Mouse (Mus musculus) heart, adult 18-20 months (tissue): ENCODE measurements around the gene Galnt17. TPM values are rescaled to one million over a fixed set of nuclear protein-coding genes. Genes with fewer than 3 reads are reported as not detected.

Source experiments
- DNase-seq, 2 experiments: peaks; one replicate each; pipeline ENCODE4 v3.0.0; 2021 to 2022; ENCODE audit warnings: mixed read lengths in 1 of 2
- long read RNA-seq, 2 experiments: library from polyadenylated mRNA; stranded (forward); transcript quantifications; one replicate each; pipeline ENCODE4 v2.0.0; 2021
- total RNA-seq, 2 experiments: library from RNA; stranded (reverse); gene quantifications; 2 replicates each; pipeline ENCODE4 v1.2.3; 2021

The Galnt17 gene
- 1 to 10 TPM; 3.2 to 4.0 TPM for total RNA-seq
- long read RNA-seq, experiment 1, full-length matches to known transcripts, result 1 of 1 reads
- long read RNA-seq, experiment 1, partial matches to known transcripts, result 0 of 1 reads
- long read RNA-seq, experiment 1, other reads (novel, unspliced or antisense), result 0 of 1 reads
- long read RNA-seq, experiment 2, partial matches to known transcripts, result 0 of 2 reads
- long read RNA-seq, experiment 2, other reads (novel, unspliced or antisense), result 2 of 2 reads

DNA sequence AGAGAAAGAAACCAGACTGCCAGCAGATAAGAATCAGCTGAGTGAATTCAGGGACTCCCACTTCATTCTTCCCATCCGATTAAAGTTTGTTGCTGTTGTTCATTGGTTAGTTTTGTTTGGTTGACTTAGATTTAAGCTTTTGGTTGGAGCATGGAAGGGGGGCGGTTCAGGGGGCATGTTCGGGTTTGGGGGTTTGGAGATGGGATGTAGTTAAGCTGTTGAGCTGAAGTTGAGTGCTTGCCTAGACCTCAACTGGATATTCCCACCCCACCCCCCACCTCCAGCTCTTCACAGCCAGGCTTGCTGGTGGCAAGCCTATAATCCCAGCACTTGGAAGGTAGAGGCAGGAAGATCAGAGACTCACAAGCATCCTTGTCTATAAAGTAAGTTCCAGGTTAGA is at the start of gene Galnt17:
TSS of gene Galnt17 (minus strand) at position 101 of the 400 bp plus-strand sequence.
- no peak for DNase-seq

GRCm38 (mm10) chr5:131334536-131334935 is 26.2 kb upstream of the Galnt17 start:
- DNase-seq, result no peak

- no peak for DNase-seq
Measured at GRCm38 (mm10) chr5:131321286-131321685, 13.0 kb upstream of the Galnt17 start.

GRCm38 (mm10) chr5:131319605-131320004 is 11.3 kb upstream of the Galnt17 start:
- DNase-seq, result no peak

- DNase-seq, result no peak
Measured at GRCm38 (mm10) chr5:131319141-131319540, 10.8 kb upstream of the Galnt17 start.

- DNase-seq, result no peak
Measured at GRCm38 (mm10) chr5:131315016-131315415, 6.7 kb upstream of the Galnt17 start.

GRCm38 (mm10) chr5:131307656-131308151 is 593 bp downstream of the Galnt17 start:
- peak; percentile 81 to 83 for DNase-seq

DNA sequence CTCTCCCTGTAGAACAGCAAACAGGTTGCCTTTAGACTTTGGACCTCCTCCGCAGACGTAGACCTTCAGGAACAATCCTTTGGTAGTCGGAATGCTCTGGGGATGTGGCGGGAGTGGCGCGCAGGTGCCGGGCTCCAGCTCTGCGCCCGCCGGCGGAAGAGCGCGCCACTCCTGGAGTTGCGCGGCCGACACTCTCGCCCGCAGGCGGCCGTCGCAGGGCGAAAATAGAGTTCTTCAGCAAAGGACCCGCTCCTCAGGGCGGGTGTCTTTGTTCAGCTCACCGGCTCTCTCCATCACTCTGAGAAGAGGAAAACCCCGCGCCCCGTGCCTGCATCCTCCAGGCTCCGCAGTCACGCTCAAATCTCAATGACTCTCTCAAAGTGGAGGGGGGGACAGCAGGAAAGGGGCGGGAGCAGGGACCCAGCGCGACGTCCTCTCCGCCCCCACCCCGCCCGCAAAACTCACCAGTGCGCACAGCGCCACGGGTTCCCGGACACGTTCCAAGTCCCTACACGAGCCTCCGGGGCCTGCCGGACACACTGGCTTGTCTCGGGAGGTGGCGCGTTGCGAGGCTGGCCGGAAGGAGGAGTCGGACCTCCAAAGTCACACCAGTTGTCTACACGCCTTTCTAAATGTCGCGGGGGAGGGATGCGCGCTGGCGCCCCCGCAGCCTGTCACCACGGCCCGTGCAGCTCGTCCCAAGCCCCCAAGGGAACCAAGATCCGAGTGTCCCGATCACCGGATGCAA is 1.2 kb downstream of the Galnt17 start:
- DNase-seq, result peak; percentile 61 to 75

DNA sequence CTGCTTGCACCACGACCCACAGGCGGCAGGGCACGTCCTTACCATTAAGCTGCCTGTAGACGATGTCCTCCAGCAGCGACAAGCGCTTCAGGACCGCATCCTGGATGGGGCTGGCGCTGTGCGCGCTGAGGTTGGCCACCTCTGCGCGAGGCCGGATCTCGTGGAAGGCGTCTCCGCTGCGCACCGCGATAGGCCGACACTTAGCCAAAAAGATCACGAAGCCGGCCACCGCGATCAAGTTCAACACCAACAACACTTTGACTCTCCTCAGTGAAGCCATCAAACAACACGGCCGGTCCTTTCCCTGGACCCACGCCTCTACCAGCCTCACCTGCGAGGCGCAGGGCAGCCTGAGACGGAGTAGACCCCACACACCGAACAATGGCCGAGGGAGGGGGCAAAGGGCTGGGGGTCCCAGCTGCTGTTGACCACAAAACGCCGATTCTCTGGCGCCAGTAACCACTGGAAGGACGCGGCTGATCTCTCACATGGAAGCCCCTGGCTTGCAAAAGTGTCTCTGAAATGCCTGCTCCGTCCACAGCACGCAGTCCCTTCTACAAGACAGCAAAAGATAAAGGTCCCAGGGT is 1.9 kb downstream of the Galnt17 start:
- DNase-seq, result peak; percentile 2 to 46

GRCm38 (mm10) chr5:131305223-131305622 is 3.1 kb downstream of the Galnt17 start:
- no peak for DNase-seq

GRCm38 (mm10) chr5:131301526-131301925 is 6.8 kb downstream of the Galnt17 start:
- no peak for DNase-seq

GRCm38 (mm10) chr5:131293726-131294449 is 14.4 kb downstream of the Galnt17 start:
- peak; percentile 2 to 10 for DNase-seq

DNA sequence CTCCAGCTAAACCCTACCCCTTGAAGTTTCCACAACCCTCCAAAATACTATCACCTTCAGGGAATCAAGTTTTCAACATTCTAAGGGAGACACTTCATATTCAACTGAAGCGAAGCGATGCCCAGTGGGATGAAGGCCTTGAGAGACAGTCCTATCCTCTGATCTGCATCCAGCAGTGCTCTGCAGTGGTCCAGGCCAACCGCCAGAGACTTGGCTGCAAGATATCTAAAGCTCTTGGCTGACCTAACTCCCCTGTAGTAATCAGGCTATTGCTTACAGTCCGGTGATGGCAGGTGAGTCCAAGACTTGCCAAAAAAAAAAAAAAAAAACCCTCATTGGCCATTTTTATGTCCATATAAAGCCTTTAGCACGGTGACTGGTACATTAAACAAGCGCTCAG is 21.2 kb downstream of the Galnt17 start:
- peak in 1 of 2 experiments; percentile 5 for DNase-seq

DNA sequence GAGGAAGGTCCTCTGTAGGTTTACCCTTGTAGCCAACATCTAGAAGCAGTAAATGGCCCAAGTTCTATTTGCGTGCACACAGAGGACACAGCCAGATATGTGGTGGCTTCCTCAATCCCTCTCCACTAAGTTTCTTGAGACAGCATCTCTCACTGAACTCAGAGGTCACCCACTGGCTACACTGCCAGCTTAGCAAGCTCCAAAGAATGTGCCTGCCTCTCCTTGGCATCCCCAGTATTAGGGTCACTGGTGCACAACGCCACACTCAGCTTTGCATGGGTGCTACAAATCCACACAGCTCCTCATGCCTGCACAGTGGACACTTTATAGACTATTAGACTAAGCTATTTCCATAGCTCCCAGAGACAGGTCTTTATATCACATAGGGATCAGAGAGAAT is 21.6 kb downstream of the Galnt17 start:
- no peak for DNase-seq

GRCm38 (mm10) chr5:131280349-131280748 is 27.9 kb downstream of the Galnt17 start:
- DNase-seq, result no peak

- no peak for DNase-seq
Measured at GRCm38 (mm10) chr5:131279286-131279685, 29.0 kb downstream of the Galnt17 start.

DNA sequence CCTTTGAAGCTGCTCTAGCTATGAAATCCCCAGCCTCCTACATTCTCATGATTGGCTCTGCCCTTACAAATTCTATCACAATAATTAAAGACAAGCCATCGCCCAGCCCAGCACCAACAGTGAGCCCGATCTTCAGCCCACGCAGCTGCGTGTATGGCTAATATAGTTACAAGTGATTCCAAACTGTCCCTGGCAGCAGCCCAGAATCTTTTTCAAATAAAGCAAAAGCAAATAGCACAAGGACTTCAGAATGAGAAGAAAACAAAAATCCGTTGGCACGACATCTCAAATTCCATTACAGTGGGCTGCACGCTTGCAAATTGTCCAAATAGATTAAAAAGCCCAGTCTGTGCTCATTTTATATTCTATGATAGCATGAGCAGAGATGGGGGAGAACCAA is 31.1 kb downstream of the Galnt17 start:
- DNase-seq, result peak; percentile 16 to 30

- DNase-seq, result no peak
Measured at GRCm38 (mm10) chr5:131266291-131266690, 42.0 kb downstream of the Galnt17 start.

GRCm38 (mm10) chr5:131264145-131264544 is 44.2 kb downstream of the Galnt17 start:
- peak; percentile 53 to 71 for DNase-seq

DNA sequence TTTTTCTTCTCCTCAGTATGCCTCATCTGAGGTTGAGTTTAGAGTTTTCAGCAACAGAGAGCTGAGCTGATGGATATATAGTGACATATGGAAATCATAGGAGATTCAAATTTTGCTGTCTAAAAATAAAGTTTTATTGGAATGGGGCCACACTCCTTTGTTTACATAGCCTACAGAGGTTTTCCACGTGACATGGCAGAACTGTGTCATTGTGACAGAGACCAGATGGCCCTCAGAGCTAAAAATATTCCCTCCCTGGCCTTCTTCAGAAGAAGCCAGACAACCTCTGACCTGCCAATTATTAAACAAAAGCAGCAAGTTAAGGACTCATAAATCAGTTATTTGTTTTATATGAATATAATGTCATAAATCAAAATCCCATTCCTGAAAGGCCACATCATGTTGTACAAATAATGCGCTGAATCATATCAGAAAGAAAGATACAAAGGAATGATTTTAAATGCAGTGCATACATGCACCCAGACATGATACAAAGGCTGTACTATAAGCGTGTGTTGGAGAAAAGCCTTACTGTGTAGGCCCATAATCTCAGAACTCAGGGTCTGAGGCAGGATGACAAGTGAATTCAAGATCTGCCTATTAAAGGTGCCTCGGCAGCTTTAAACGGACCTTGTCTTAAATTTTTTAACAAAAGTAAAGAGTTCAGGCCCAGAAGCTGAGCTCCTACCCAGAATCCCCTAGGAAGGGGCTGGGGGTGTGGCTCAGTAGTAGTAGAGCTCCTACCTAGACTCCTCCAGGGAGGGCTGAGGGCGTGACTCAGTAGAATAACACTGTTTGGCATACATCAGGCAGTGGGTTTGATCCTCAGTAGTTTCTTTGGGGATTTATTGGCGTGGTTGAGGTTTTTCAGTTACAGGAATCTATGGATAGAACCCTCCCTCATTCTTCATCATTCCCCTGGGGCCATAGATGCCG is 57.3 kb downstream of the Galnt17 start:
- DNase-seq, result peak; percentile 72 to 78

DNA sequence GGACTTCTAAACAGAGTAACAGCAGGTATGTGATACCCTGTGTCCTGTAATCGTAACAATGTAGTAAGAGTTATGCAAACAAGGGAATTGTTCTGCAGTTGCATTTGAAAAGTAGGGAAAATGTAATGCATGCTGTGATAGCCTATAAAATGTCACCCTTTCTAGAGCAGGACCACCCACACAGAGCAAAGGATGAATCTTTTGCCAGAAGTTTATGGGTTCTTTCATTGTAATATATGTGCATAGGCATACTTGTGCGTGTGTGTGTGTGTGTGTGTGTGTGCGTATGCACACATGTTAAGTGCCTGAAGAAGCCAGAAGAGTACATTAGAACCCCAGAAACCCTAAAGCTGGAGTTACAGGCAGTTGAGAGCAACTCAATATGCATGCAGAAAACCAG is 59.9 kb downstream of the Galnt17 start:
- no peak for DNase-seq
